Comparison of ENCODE assay signal across 10 mouse cellular contexts in genomic region chr2:173174569-173174968, GRCm38 (mm10). TPM values are rescaled to one million over a fixed set of nuclear protein-coding genes. Genes with fewer than 3 reads are reported as not detected.
A peak's percentile ranks its signal among the peaks of the same experiment; 100 is the strongest.
DNase-seq lines count a peak whose midpoint lies in the region; ATAC-seq and TF ChIP-seq lines count a peak whose summit lies in the region.
"Had no signal": no experiment of that assay in that cellular context is flagged by ENCODE, and none has a peak within 500 bp of the region (broad histone marks: within the 10 kb centered on the region; RNA-seq: fewer than 3 reads in every experiment).

No protein-coding gene starts in this region.

- peaks cover 15% of the 10 kb centered on the region; the same call in 1 of the 2 replicates for H3K27me3 ChIP-seq in heart, embryonic 15.5 days
- H3K27me3 ChIP-seq in forebrain, postnatal 0 days (ENCODE audit: insufficient read depth, low read length) = peaks cover 12% of the 10 kb centered on the region
- H3K27me3 ChIP-seq in liver, embryonic 14.5 days (ENCODE audit: control insufficient read depth, insufficient read depth, low read length) = peaks cover 6% of the 10 kb centered on the region; the same call in 1 of the 2 replicates
- H3K27me3 ChIP-seq in cerebellum, adult 2 months (ENCODE audit: control insufficient read depth, insufficient read depth, low read length) = no peaks in the 10 kb centered on the region; the same call in 1 of the 2 replicates

- H3K9me3 ChIP-seq in heart, embryonic 15.5 days (replicated peaks) = no peaks in the 10 kb centered on the region
- H3K9me3 ChIP-seq in forebrain, postnatal 0 days (ENCODE audit: low read length) = no peaks in the 10 kb centered on the region
- no peaks in the 10 kb centered on the region for H3K9me3 ChIP-seq in liver, embryonic 14.5 days (ENCODE audit: control insufficient read depth, low read length)

- intact Hi-C loops in heart, postnatal 36 days (cut with DNase I) = no loop called here

- WGBS in heart, embryonic 15.5 days = 24% methylated on average over 1 of the region's 1 CpGs
- 52% methylated on average over 1 of the region's 1 CpGs for WGBS in forebrain, postnatal 0 days
- WGBS in liver, embryonic 14.5 days (ENCODE audit: insufficient replicate concordance) = 27% methylated on average over 1 of the region's 1 CpGs
- 65% methylated on average over 1 of the region's 1 CpGs for WGBS in cerebellum, adult 2 months

- TF ChIP-seq CTCF in cortical plate, adult 2 months (IDR thresholded peaks at IDR 0.05; ENCODE audit: extremely low read depth, insufficient read depth, low read length) = no peak
- TF ChIP-seq CTCF in forebrain, postnatal 0 days (IDR thresholded peaks at IDR 0.05; ENCODE audit: low read depth) = no peak
- TF ChIP-seq CTCF in liver, embryonic 14.5 days (IDR thresholded peaks at IDR 0.05; ENCODE audit: low read depth) = no peak
- no peak for TF ChIP-seq CTCF in cerebellum, adult 2 months (IDR thresholded peaks at IDR 0.05; ENCODE audit: borderline replicate concordance, insufficient read depth, low read depth, low read length)

- no peak overlapping the region for H3K4me3 ChIP-seq in heart, embryonic 15.5 days
- no peak overlapping the region for H3K4me3 ChIP-seq in cortical plate, adult 2 months (ENCODE audit: insufficient read depth, low read length)
- no peak overlapping the region for H3K4me3 ChIP-seq in forebrain, postnatal 0 days (ENCODE audit: low read depth, low read length)
- H3K4me3 ChIP-seq in liver, embryonic 14.5 days (ENCODE audit: insufficient read depth in 1 of 2, low read depth in 2 of 2, low read length in 2 of 2) = no peak overlapping the region
- no peak overlapping the region for H3K4me3 ChIP-seq in cerebellum, adult 2 months (replicated peaks; ENCODE audit: insufficient read depth, low read depth, low read length)

- peak overlapping the region; percentile 54 for H3K4me2 ChIP-seq in heart, embryonic 15.5 days
- peak overlapping the region; percentile 55 for H3K4me2 ChIP-seq in forebrain, postnatal 0 days (ENCODE audit: low read depth)
- H3K4me2 ChIP-seq in liver, embryonic 14.5 days (ENCODE audit: low read depth) = peak overlapping the region; percentile 35; the same call in 1 of the 2 replicates

- no peak for TF ChIP-seq EP300 in liver, embryonic 14.5 days (IDR thresholded peaks at IDR 0.05; ENCODE audit: low read depth)

- peak overlapping the region; percentile 86 for H3K27ac ChIP-seq in heart, embryonic 15.5 days
- 0 out of 2 replicates have a peak overlapping the region, but pooled peaks have one; percentile 36 for H3K27ac ChIP-seq in cortical plate, adult 2 months (ENCODE audit: insufficient read depth, low read length)
- H3K27ac ChIP-seq in forebrain, postnatal 0 days (ENCODE audit: low read depth, low read length) = peak overlapping the region; percentile 90; the same call in 1 of the 2 replicates
- H3K27ac ChIP-seq in liver, embryonic 14.5 days = no peak overlapping the region
- H3K27ac ChIP-seq in cerebellum, adult 2 months (ENCODE audit: insufficient read depth, low read length) = no peak overlapping the region

- DNase-seq in heart, postnatal 36 days = no peak
- no peak for DNase-seq in forebrain, postnatal 0 days
- no peak for DNase-seq in liver, embryonic 14.5 days (ENCODE audit: low read depth in 3 of 3, low spot score in 3 of 3)
- DNase-seq in cerebellum, adult 11-12 months = no peak
- no peak for DNase-seq in cerebellum, adult 2 months

- H3K9ac ChIP-seq in heart, embryonic 15.5 days = no peak overlapping the region
- H3K9ac ChIP-seq in forebrain, postnatal 0 days = peak overlapping the region; percentile 46; the same call in 1 of the 2 replicates
- no peak overlapping the region for H3K9ac ChIP-seq in liver, embryonic 14.5 days (replicated peaks)

- TF ChIP-seq POLR2A in cortical plate, adult 2 months (IDR thresholded peaks at IDR 0.05; ENCODE audit: extremely low read depth, insufficient read depth, low read length) = no peak
- no peak for TF ChIP-seq POLR2A in cerebellum, adult 2 months (IDR thresholded peaks at IDR 0.05; ENCODE audit: borderline replicate concordance, insufficient read depth, low read length)

- ATAC-seq in heart, embryonic 15.5 days (replicated peaks; ENCODE audit: insufficient number of reproducible peaks, insufficient read depth, low FRiP score, low read depth) = no peak
- ATAC-seq in forebrain, postnatal 0 days = no peak
- no peak for ATAC-seq in liver, embryonic 14.5 days (ENCODE audit: insufficient read depth)
- ATAC-seq in megakaryocyte progenitor cell, adult 5-6 weeks (replicated peaks; ENCODE audit: poor library complexity) = no peak

- H3K36me3 ChIP-seq in heart, embryonic 15.5 days = no peaks in the 10 kb centered on the region
- no peaks in the 10 kb centered on the region for H3K36me3 ChIP-seq in forebrain, postnatal 0 days (ENCODE audit: insufficient read depth)
- H3K36me3 ChIP-seq in liver, embryonic 14.5 days (replicated peaks; ENCODE audit: control insufficient read depth, insufficient read depth, low read depth) = no peaks in the 10 kb centered on the region

- H3K4me1 ChIP-seq in heart, embryonic 15.5 days (replicated peaks) = peaks cover 37% of the 10 kb centered on the region
- H3K4me1 ChIP-seq in cortical plate, adult 2 months (ENCODE audit: control insufficient read depth, insufficient read depth, low read length) = peaks cover 2% of the 10 kb centered on the region; the same call in 1 of the 2 replicates
- H3K4me1 ChIP-seq in forebrain, postnatal 0 days (ENCODE audit: insufficient read depth) = peaks cover 21% of the 10 kb centered on the region
- H3K4me1 ChIP-seq in liver, embryonic 14.5 days (replicated peaks; ENCODE audit: control insufficient read depth in 2 of 2, insufficient read depth in 2 of 2, low read length in 1 of 2) = peaks cover 0 to 23% of the 10 kb centered on the region in 2 experiments; a peak in 2 of 4 replicates
- H3K4me1 ChIP-seq in cerebellum, adult 2 months (ENCODE audit: control insufficient read depth, insufficient read depth, low read length) = no peaks in the 10 kb centered on the region

RNA-seq across cellular contexts. Expression of gene Pck1, which starts 21.7 kb away (rescaled TPM):
- 0.10 and 0.16 TPM in 2 replicates for polyA plus RNA-seq in heart, embryonic 15.5 days (2015; fragmentation: Nextera tagmentation; extraction: Ambion mirVana)
- 10 to 100 TPM in 1 of 2 experiments, 1 to 10 TPM in 1; 3.3 to 26.2 TPM for total RNA-seq in heart, postnatal 36 days (2021)
- polyA plus RNA-seq in cortical plate, adult 2 months (2012; rRNA removed) = 0.04 TPM in 1 of 2 replicates, not detected in the other
- not detected in 2 replicates for total RNA-seq in forebrain, postnatal 0 days (2014; rRNA removed)
- not detected in 2 replicates for polyA plus RNA-seq in forebrain, postnatal 0 days (2015; fragmentation: Nextera tagmentation; extraction: Ambion mirVana)
- polyA plus RNA-seq in liver, embryonic 14.5 days (2012; rRNA removed) = 0.15 and 0.16 TPM in 2 replicates
- 0.13 and 0.18 TPM in 2 replicates for polyA plus RNA-seq in liver, embryonic 14.5 days (2014; fragmentation: Nextera tagmentation; extraction: Ambion mirVana)
- total RNA-seq in megakaryocyte progenitor cell, adult 5-6 weeks (2015) = not detected in 2 replicates
- not detected in 2 replicates for total RNA-seq in megakaryocyte progenitor cell, adult 5-6 weeks (2017)
- not detected in 2 replicates for polyA plus RNA-seq in cerebellum, adult 2 months (2012; rRNA removed)
- total RNA-seq: layer of hippocampus, postnatal 10 days had no signal

RNA-seq across cellular contexts. Expression of gene Zbp1, which starts 44.2 kb away (rescaled TPM):
- 0.68 and 2.3 TPM in 2 replicates for polyA plus RNA-seq in heart, embryonic 15.5 days (2015; fragmentation: Nextera tagmentation; extraction: Ambion mirVana)
- 1 to 10 TPM in 1 of 2 experiments, under 1 TPM in 1; 0.44 to 1.8 TPM for total RNA-seq in heart, postnatal 36 days (2021)
- polyA plus RNA-seq in cortical plate, adult 2 months (2012; rRNA removed) = 0.55 and 1.0 TPM in 2 replicates
- total RNA-seq in forebrain, postnatal 0 days (2014; rRNA removed) = 0.52 TPM in 1 of 2 replicates, not detected in the other
- 0.44 and 0.45 TPM in 2 replicates for polyA plus RNA-seq in forebrain, postnatal 0 days (2015; fragmentation: Nextera tagmentation; extraction: Ambion mirVana)
- 0.21 and 0.64 TPM in 2 replicates for polyA plus RNA-seq in liver, embryonic 14.5 days (2012; rRNA removed)
- polyA plus RNA-seq in liver, embryonic 14.5 days (2014; fragmentation: Nextera tagmentation; extraction: Ambion mirVana) = 0.83 and 1.0 TPM in 2 replicates
- 2.0 and 5.3 TPM in 2 replicates for total RNA-seq in megakaryocyte progenitor cell, adult 5-6 weeks (2015)
- 2.5 and 2.9 TPM in 2 replicates for total RNA-seq in megakaryocyte progenitor cell, adult 5-6 weeks (2017)
- polyA plus RNA-seq in cerebellum, adult 2 months (2012; rRNA removed) = 0.25 and 0.74 TPM in 2 replicates
- total RNA-seq: layer of hippocampus, postnatal 10 days had no signal

RNA-seq across cellular contexts. Expression of gene Ctcfl, which starts 55.2 kb away (rescaled TPM):
- 0.66 and 0.94 TPM in 2 replicates for polyA plus RNA-seq in heart, embryonic 15.5 days (2015; fragmentation: Nextera tagmentation; extraction: Ambion mirVana)
- under 1 TPM in 1 of 2 experiments, not detected in 1; 0.14 TPM for total RNA-seq in heart, postnatal 36 days (2021)
- not detected in 2 replicates for polyA plus RNA-seq in cortical plate, adult 2 months (2012; rRNA removed)
- not detected in 2 replicates for total RNA-seq in forebrain, postnatal 0 days (2014; rRNA removed)
- 0.06 TPM in 1 of 2 replicates, not detected in the other for polyA plus RNA-seq in forebrain, postnatal 0 days (2015; fragmentation: Nextera tagmentation; extraction: Ambion mirVana)
- polyA plus RNA-seq in liver, embryonic 14.5 days (2012; rRNA removed) = 0.01 and 0.02 TPM in 2 replicates
- polyA plus RNA-seq in liver, embryonic 14.5 days (2014; fragmentation: Nextera tagmentation; extraction: Ambion mirVana) = not detected in 2 replicates
- not detected in 2 replicates for total RNA-seq in megakaryocyte progenitor cell, adult 5-6 weeks (2015)
- not detected in 2 replicates for total RNA-seq in megakaryocyte progenitor cell, adult 5-6 weeks (2017)
- polyA plus RNA-seq in cerebellum, adult 2 months (2012; rRNA removed) = not detected in 2 replicates
- total RNA-seq: layer of hippocampus, postnatal 10 days had no signal
- polyA plus RNA-seq: adrenal gland, adult 2 months had no signal

Comparison
In these comparisons a context has a peak if more than half of its experiments do, and no peak if none do; other contexts are left out.
1. H3K27ac ChIP-seq: peak in heart, embryonic 15.5 days (single experiment), cortical plate, adult 2 months (single experiment) and forebrain, postnatal 0 days (single experiment); none in liver, embryonic 14.5 days (single experiment) and cerebellum, adult 2 months (single experiment).
2. Peak in every context shown above with its lines, with median percentiles within 50 percentile points of each other: H3K4me2 ChIP-seq.